Mouse (Mus musculus): ENCODE measurements at regions not wholly inside any gene's neighbourhood (a gene's known extent, or its start where the extent isn't known, plus 50 kb on each side); places are given as distances from the start of the nearest gene placed in this dataset.

DNA sequence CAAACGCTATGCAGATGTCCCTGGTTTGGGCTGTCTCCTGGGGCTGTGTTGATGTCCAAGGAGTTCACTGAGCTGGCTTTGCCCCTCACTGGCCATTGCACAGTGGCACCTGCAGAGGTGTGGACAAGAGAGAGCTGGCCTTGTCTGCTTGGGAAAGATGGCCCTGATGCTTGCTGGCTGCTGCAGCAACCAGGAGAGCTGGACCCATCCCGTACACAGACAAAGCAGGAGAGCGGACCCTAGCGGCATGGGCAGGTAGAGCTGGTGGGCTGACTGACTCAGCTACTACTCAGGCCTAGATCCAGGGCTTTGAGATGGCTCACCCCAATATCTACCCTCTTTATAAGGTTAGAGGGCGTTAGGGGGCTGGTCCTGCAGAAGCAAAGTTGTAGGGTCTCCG is 161.7 kb downstream of the CK137956 start:
- TF ChIP-seq CTCF (IDR thresholded peaks at IDR 0.05; ENCODE audit: extremely low read depth, insufficient read length, insufficient replicate concordance, low read depth, low read length): no peak
- no peak for TF ChIP-seq POLR2A (IDR thresholded peaks at IDR 0.05; ENCODE audit: low read depth, low read length)

Measured in small intestine, adult 2 months (tissue).